Mouse (Mus musculus) left cerebral cortex, adult 2 months (tissue): ENCODE measurements around the gene Pafah1b2. TPM values are rescaled to one million over a fixed set of nuclear protein-coding genes. Genes with fewer than 3 reads are reported as not detected.

Experiments
- DNase-seq, 2 experiments: peaks; one replicate each; pipeline ENCODE4 v3.0.0; 2021 to 2022; ENCODE audit warnings: low spot score in 2 of 2, mixed read lengths in 1 of 2; ENCODE audit errors: extremely low spot score in 1 of 2
- H3K27ac ChIP-seq: fragments of 200-600 bp; 2 replicates; pipeline ENCODE4 v1.8.1; 2022
- H3K4me3 ChIP-seq: fragments of 200-600 bp; 2 replicates; pipeline ENCODE4 v1.8.1; 2022
- CTCF ChIP-seq: fragments of 200-600 bp; IDR thresholded peaks from 2 replicates; pipeline ENCODE4 v1.8.1; 2022; ENCODE audit warnings: antibody characterized with exemption, mild to moderate bottlenecking, moderate library complexity
- intact Hi-C: fragments of 180-260 bp; cut with DNase I; formaldehyde crosslinking; loops from one replicate; pipeline ENCODE4 v1.15.1; 2025
- total RNA-seq, 2 experiments: library from RNA; stranded (reverse); gene quantifications; 2 replicates each; pipeline ENCODE4 v1.2.3; 2021

Pafah1b2 gene
- total RNA-seq, 2 experiments from 2014 or later, result 193 to 215 TPM

GRCm38 (mm10) chr9:45961855-45962254 is 50.6 kb downstream of the Pafah1b2 start:
- intact Hi-C loops, result no loop called here
- TF ChIP-seq CTCF, result no peak
- no peak for DNase-seq

GRCm38 (mm10) chr9:45959661-45960060 is 52.8 kb downstream of the Pafah1b2 start:
- intact Hi-C loops, result no loop called here
- no peak for TF ChIP-seq CTCF
- no peak for DNase-seq
- Histone ChIP-seq H3K27ac (peak overlapping the region; percentile 44; the same call in 1 of the 2 replicates), H3K4me3 (no peak overlapping the region)

More at GRCm38 (mm10) chr9:45961855-45962254, 50.6 kb downstream of the Pafah1b2 start:
- Histone ChIP-seq H3K27ac (no peak overlapping the region), H3K4me3 (no peak overlapping the region)

GRCm38 (mm10) chr9:45958851-45959250 is 53.6 kb downstream of the Pafah1b2 start:
- no peak for DNase-seq
- no peak for TF ChIP-seq CTCF
- H3K27ac ChIP-seq, result peak overlapping the region; percentile 13; the same call in 1 of the 2 replicates
- H3K4me3 ChIP-seq, result no peak overlapping the region
- intact Hi-C loops, result no loop called here

GRCm38 (mm10) chr9:45958023-45958670 is 54.3 kb downstream of the Pafah1b2 start:
- intact Hi-C loops, result no loop called here
- TF ChIP-seq CTCF, result no peak
- no peak overlapping the region for H3K4me3 ChIP-seq
- DNase-seq, result no peak
- H3K27ac ChIP-seq, result peak overlapping the region; percentile 13; the same call in 1 of the 2 replicates

- Histone ChIP-seq H3K27ac (peak within 1 kb of the TSS; percentile 97), H3K4me3 (peak within 1 kb of the TSS; percentile 92)
- intact Hi-C loops, result loop anchor here (2.0 kb wide), 2 partner anchors 19 to 49 kb away; partner anchors contain the start of genes Pcsk7, Rnf214 and Tagln
- TF ChIP-seq CTCF, result peak; percentile 3; the same call in 1 of the 2 replicates
- DNase-seq, result peak; percentile 89
These were observed 57.2 kb downstream of the Pafah1b2 start, which contains the start of gene Sidt2 for GRCm38 (mm10) chr9:45955107-45955963. TSS of gene Sidt2 (minus strand) at chr9:45955258.

- Histone ChIP-seq H3K4me3 (peak overlapping the region; percentile 92), H3K27ac (peak overlapping the region; percentile 97)
- intact Hi-C loops, result loop anchor here (2.0 kb wide), 2 partner anchors 18 to 48 kb away; partner anchors contain the start of genes Pcsk7, Rnf214 and Tagln
- no peak for TF ChIP-seq CTCF
- DNase-seq, result peak; percentile 46 to 48
These were observed 58.0 kb downstream of the Pafah1b2 start for GRCm38 (mm10) chr9:45954294-45955106.

GRCm38 (mm10) chr9:45953511-45954293 is 58.8 kb downstream of the Pafah1b2 start:
- peak overlapping the region; percentile 97 for H3K27ac ChIP-seq
- peak overlapping the region; percentile 92 for H3K4me3 ChIP-seq
- no peak for DNase-seq
- intact Hi-C loops, result loop anchor here (2.0 kb wide), 2 partner anchors 17 to 47 kb away; partner anchors contain the start of genes Pcsk7, Rnf214 and Tagln
- TF ChIP-seq CTCF, result no peak

GRCm38 (mm10) chr9:45952890-45953289 is 59.6 kb downstream of the Pafah1b2 start:
- no peak overlapping the region for H3K27ac ChIP-seq
- H3K4me3 ChIP-seq, result no peak overlapping the region; the same call in 1 of the 2 replicates
- intact Hi-C loops, result no loop called here
- DNase-seq, result no peak
- TF ChIP-seq CTCF, result no peak

- TF ChIP-seq CTCF, result no peak
- DNase-seq, result no peak
- Histone ChIP-seq H3K4me3 (no peak overlapping the region), H3K27ac (no peak overlapping the region)
- intact Hi-C loops, result no loop called here
These were observed 60.4 kb downstream of the Pafah1b2 start for GRCm38 (mm10) chr9:45952057-45952456.

GRCm38 (mm10) chr9:45946872-45947183 is 65.7 kb downstream of the Pafah1b2 start:
- no peak for DNase-seq
- TF ChIP-seq CTCF, result no peak
- Histone ChIP-seq H3K27ac (no peak overlapping the region), H3K4me3 (no peak overlapping the region)
- intact Hi-C loops, result no loop called here
